Mouse (Mus musculus) B cell, adult 67 days (primary cell): ENCODE measurements around the gene Rapgef6. TPM values are rescaled to one million over a fixed set of nuclear protein-coding genes. Genes with fewer than 3 reads are reported as not detected.

ENCODE experiments used
- total RNA-seq, 2 experiments: library from RNA; stranded (reverse); gene quantifications; 4 replicates each; pipeline ENCODE4 v1.2.4; 2023

Rapgef6 gene
- total RNA-seq = 100 to 1,000 TPM; 166 to 174 TPM

GRCm38 (mm10) chr11:54522529-54523430, at the start of gene Rapgef6:
TSS of gene Rapgef6 (plus strand) at chr11:54522847.

Other genes starting within 250 kb of the Rapgef6 start
- gene Acsl6, start 219.0 kb upstream of the Rapgef6 start, total RNA-seq = not detected
- not detected for gene Meikin, start 152.2 kb upstream of the Rapgef6 start, total RNA-seq
- 10 to 100 TPM; 28.1 to 30.5 TPM for gene Fnip1, start 84.6 kb upstream of the Rapgef6 start, total RNA-seq